Mouse (Mus musculus): ENCODE data around the gene Tnfsf11.

Tnfsf11 gene

DNA sequence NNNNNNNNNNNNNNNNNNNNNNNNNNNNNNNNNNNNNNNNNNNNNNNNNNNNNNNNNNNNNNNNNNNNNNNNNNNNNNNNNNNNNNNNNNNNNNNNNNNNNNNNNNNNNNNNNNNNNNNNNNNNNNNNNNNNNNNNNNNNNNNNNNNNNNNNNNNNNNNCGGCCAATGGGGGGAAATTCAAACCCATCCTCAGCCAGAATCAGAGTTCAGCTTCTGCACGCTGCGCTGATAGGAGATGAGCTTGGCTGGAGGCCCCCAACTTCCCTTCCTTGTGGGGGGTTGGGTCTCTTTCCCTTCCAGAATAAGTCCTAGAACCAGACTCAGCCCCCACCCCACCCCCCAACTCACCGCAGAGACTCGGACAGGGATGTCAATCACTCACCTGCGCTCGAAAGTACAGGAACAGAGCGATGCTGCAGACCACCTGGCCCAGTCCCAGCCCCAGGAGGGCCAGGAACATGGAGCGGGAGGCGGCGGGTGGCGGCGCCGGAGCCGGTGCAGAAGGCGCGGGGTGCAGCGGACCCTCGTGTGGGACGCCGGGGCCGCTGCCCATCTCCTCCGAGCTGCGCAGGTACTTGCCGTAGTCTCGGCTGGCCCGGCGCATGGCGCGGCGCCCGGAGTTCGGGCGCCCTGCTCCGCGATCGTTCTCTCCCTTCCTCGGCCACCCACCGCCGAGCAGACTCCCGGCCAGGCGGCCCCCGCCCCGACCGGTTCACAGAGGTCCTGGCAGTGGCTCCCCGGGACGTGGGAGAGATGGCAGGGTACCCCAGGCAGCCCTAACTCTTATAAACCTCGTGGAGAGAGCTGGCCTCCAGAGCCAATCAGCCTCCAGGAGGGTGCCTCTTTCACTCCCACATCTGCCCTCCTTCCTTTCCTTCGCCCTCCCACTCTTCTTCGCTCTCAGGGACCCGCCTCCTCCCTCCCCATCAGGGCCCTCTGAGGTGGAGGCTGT is at the start of gene Tnfsf11:
Gene Tnfsf11, minus strand, starts transcription at position 758 of the 952 bp plus-strand sequence.
- no peak for DNase-seq (ENCODE audit: low read depth, low spot score)

GRCm38 (mm10) chr14:78356764-78357163 is 48.9 kb upstream of the Tnfsf11 start:
- DNase-seq (ENCODE audit: low read depth, low spot score), result no peak

GRCm38 (mm10) chr14:78355381-78355780 is 47.5 kb upstream of the Tnfsf11 start:
- DNase-seq (ENCODE audit: low read depth, low spot score), result no peak

DNA sequence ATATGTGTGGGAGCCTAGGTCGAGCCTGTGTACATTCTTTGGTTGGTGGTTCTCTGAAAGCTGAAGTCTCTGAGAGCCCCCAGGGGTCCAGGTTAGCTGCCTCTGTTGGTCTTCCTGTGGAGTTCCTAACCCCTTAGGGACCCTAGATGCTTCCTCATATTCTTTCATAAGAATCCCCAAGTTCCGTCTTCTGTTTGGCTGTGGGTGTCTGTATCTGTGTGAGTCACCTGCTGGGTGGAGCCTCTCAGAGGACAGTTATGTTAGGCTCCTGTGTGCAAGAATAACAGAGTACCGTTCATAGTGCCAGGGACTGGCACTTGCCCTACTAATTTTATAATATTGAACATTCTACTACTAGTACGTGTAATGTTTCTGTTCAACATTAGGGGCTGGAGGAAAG is 45.0 kb upstream of the Tnfsf11 start:
- DNase-seq (ENCODE audit: low read depth, low spot score), result no peak

DNA sequence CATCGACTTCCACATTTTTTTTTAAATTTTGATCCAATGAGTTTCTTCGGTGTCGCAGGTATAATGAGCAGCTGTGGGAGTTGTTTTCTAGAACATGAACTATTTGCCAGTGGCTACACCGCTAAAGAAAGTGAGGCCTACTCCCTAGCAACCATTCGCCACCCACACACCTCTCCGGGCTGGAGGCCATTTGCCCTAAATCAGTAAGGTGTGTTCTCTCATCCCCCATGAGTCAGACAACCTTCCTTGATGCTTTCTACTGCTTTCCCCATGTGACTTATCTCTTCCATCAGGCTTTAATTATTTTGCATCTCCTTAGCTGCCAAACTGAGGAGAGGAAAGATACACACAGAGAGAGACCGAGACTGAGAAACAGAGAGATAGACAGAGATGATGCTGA is 43.7 kb upstream of the Tnfsf11 start:
- no peak for DNase-seq (ENCODE audit: low read depth, low spot score)

DNA sequence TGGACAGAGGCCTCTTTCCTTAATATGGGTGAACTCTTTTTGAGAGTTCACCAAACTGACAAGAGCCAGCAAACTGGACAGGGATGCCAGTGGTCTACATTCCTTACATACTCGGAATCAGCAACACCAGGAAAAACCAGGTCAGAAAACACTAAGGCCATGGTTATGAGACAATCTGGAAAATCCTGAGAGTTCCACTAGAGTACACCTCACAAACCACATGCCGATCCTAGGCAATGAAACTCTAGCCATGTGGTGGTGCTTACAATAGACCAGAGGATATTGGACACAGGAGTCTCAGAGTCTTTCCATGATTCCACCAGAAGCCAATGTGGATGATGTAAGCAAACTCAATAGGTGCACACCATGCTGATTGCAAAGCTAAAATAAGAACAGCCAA is 39.9 kb upstream of the Tnfsf11 start:
- no peak for DNase-seq (ENCODE audit: low read depth, low spot score)

- DNase-seq (ENCODE audit: low read depth, low spot score), result no peak
Observed at GRCm38 (mm10) chr14:78343007-78343406, 35.2 kb upstream of the Tnfsf11 start.

DNA sequence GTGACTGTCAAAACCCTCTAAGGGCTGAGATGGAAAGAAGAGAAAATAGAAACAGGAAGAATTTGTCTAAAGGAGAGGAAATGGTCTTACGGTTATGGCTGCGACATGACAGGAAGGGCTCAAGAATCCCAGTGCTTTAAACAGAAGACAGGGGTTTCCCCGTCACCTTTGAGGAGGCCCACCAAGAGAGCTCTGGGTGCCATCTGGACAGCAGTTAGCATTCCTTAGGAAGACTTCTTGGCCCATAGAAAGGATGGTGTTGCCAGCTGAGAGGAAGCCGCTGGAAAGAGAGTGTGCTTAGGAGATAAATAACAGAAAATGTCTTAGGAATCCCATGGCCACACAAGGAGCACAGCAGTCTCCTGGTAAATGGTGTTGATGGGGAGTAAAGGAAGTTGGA is 34.3 kb upstream of the Tnfsf11 start:
- DNase-seq (ENCODE audit: low read depth, low spot score), result no peak

- no peak for DNase-seq (ENCODE audit: low read depth, low spot score)
Observed at GRCm38 (mm10) chr14:78333341-78333740, 25.5 kb upstream of the Tnfsf11 start.

GRCm38 (mm10) chr14:78331368-78331767 is 23.5 kb upstream of the Tnfsf11 start:
- no peak for DNase-seq (ENCODE audit: low read depth, low spot score)

DNA sequence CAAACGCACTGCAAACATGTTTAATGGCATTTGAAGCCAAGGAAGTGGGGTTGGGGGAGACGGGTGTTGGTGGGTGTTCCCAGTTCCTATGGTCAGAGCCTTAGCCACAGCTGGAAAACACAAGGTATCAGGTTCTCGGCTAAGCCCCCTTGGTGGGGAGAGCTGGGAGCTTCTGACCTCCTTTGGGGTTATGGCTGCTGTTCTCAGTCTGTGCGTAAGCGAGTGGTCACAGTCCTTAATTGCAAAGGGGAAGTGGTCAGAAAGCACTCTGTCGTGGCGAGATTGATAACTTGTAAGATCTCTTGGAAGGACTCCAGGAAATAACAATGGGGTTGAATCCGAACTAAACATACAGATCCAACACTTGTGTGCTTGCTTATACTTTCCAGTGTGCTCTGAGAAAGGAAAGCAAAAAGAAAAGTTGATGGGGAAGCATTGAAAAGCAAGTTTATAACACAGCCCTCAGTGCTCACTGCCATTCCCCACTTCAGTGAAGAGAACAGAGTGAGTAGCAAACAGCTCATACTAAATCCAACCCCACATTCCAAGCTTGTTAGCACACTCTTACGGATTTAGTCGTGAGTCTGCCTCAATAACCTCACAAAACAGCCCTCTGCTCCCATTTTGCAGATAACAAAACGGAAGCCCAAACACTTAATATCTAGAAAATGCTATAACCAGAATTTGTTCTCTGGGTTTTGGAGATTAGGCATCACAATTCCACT is 22.9 kb upstream of the Tnfsf11 start:
- no peak for DNase-seq (ENCODE audit: low read depth, low spot score)

- no peak for DNase-seq (ENCODE audit: low read depth, low spot score)
Observed at GRCm38 (mm10) chr14:78329765-78330451, 22.1 kb upstream of the Tnfsf11 start.

DNA sequence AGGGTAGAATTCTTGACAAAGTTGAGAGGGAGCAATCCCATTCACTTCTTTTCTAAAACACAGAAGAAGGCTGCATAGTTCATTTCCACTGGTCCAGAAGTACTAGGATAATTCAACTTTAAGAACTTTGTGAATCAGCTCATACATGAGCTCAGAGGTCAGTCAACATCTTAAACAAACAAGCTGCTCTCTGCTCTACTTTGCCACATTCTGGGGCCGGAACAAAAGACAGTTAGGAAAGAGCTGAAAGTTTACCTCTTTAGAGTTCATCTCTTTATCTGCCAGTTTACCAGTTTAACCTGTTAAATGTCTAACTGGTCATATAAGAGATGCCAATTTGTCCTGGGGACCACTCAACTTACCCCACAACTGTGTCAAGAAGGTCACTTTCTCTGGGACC is 15.5 kb upstream of the Tnfsf11 start:
- DNase-seq (ENCODE audit: low read depth, low spot score), result no peak

DNA sequence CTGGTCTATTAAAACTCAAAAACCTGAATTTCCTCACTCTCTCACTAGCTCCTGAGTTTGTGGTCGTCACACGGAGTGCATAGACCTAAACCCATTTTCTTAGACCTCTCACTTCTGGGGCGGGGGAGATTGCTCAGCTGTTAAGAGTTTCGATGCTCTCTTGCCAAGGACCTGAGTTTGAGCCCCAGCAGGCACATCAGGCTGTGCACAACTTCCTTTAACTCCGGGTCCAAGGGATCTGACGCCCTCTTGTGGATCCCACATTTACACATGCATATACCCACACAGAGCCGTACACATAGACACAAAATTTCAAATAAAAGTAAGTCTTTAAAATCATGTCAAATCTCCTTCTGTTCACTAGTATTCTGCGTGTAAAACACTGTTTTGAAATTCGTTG is 15.1 kb upstream of the Tnfsf11 start:
- DNase-seq (ENCODE audit: low read depth, low spot score), result no peak

- no peak for DNase-seq (ENCODE audit: low read depth, low spot score)
Observed at GRCm38 (mm10) chr14:78320248-78320647, 12.4 kb upstream of the Tnfsf11 start.

GRCm38 (mm10) chr14:78319580-78319979 is 11.7 kb upstream of the Tnfsf11 start:
- no peak for DNase-seq (ENCODE audit: low read depth, low spot score)

GRCm38 (mm10) chr14:78319000-78319399 is 11.2 kb upstream of the Tnfsf11 start:
- no peak for DNase-seq (ENCODE audit: low read depth, low spot score)

GRCm38 (mm10) chr14:78317623-78318022 is 9.8 kb upstream of the Tnfsf11 start:
- DNase-seq (ENCODE audit: low read depth, low spot score), result no peak

DNA sequence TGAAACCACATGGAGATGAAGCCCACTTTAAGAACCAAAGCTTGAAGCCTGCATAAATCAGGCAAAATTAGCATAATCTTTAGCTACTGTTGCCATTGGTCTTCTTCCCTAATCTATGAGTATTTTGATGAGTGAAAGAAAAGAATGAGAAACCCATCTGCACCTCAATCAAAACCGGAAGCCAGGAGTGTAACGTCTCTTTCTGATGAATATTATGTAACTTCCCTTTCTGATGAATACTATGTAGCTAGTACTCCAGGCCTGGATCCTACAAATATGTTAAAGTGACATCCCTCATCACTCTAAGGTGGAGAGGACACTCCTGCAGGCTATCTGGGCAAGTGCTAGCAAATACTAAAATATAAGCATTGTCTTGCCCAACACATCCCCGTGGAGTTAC is 6.9 kb downstream of the Tnfsf11 start:
- no peak for DNase-seq (ENCODE audit: low read depth, low spot score)

- DNase-seq (ENCODE audit: low read depth, low spot score), result no peak
Observed at GRCm38 (mm10) chr14:78292687-78293086, 15.2 kb downstream of the Tnfsf11 start.

GRCm38 (mm10) chr14:78289912-78290523 is 17.8 kb downstream of the Tnfsf11 start:
- DNase-seq (ENCODE audit: low read depth, low spot score), result no peak

- no peak for DNase-seq (ENCODE audit: low read depth, low spot score)
Observed at GRCm38 (mm10) chr14:78288903-78289302, 18.9 kb downstream of the Tnfsf11 start.
